Mouse (Mus musculus): Measurements from ENCODE around the gene Uba3. TPM values are rescaled to one million over a fixed set of nuclear protein-coding genes. Genes with fewer than 3 reads are reported as not detected.

Uba3 gene
- 53.7 TPM for total RNA-seq (2023)

GRCm38 (mm10) chr6:97205439-97205885 is at the start of gene Uba3:
TSS of gene Uba3 (minus strand) at chr6:97205647.

GRCm38 (mm10) chr6:97252711-97253221 is 47.3 kb upstream of the Uba3 start, which contains the start of gene Lmod3:
TSS of gene Lmod3 (minus strand) at chr6:97252759.

GRCm38 (mm10) chr6:97210191-97210961 is 4.9 kb upstream of the Uba3 start, which contains the start of gene Arl6ip5:
TSS of gene Arl6ip5 (plus strand) at chr6:97210689.

GRCm38 (mm10) chr6:97178491-97179366 is 26.7 kb downstream of the Uba3 start, which contains the start of gene Tmf1:
TSS of gene Tmf1 (minus strand) at chr6:97179122.

DNA sequence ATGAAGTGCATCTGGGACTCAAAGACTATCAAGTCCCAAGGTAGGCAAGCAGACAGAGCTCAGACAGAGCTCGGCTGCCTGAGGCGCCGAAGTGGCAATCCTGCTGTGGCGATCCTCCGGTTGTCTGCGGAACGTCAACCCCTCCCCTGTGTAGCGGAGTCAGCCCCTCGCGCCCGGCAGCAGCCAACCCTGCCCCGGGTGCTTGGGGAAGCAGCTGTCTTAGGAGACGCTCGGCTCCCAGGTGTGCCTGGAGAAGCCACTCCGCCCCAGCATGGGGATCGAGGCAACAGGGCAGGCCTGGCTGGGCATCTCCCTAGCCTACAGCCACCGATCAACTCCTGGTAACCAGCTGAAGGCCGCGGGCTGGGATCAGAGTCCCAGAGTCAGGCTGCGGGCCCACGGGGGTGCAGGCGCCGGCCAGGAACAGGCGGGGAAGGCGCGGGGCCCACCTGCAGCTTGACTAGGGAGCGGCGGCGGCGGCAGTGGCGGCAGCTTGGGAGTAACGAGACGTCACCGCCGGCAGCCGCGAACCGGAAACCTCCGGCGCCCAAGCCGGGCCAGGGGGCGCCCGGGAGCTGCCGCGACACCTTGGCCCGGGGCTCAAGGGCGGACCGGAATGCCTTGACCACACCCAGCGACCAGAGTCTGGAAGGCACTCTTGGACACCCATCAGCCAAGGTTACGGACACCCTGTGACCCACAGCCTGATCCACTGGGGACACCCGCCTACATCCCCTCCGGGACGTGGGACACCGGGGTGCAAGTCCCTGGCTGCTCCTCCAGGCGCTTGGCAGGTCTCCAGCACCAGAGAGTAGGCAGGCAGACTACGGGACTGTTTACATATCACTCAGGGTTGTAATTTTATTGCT is 56.8 kb downstream of the Uba3 start, which contains the start of gene Eogt:
TSS of gene Eogt (minus strand) at position 800 of the 869 bp plus-strand sequence.

Other genes with a start within 250 kb of the Uba3 start
- gene Fam19a4, start 145.2 kb downstream of the Uba3 start, total RNA-seq (2023): not detected
- 17.3 TPM for gene Eogt, start 56.5 kb downstream of the Uba3 start, total RNA-seq (2023)
- 57.5 TPM for gene Tmf1, start 26.5 kb downstream of the Uba3 start, total RNA-seq (2023)
- 136 TPM for gene Arl6ip5, start 5.0 kb upstream of the Uba3 start, total RNA-seq (2023)
- not detected for gene Lmod3, start 47.1 kb upstream of the Uba3 start, total RNA-seq (2023)

All from CD4-positive naive resting alpha-beta T cell, adult 57 days (primary cell).